Mouse (Mus musculus) G1E (cell line): ENCODE measurements at regions not wholly inside any gene's neighbourhood (a gene's known extent, or its start where the extent isn't known, plus 50 kb on each side); places are given as distances from the start of the nearest gene placed in this dataset.
A peak's percentile ranks its signal among the peaks of the same experiment; 100 is the strongest.

Experiments
- ATAC-seq: 2 replicates; pipeline ENCODE4 v1.8.0; 2016; ENCODE audit warnings: mild to moderate bottlenecking; ENCODE audit not compliant: insufficient number of reproducible peaks, poor library complexity, low FRiP score, severe bottlenecking; ENCODE audit errors: extremely low read depth
- DNase-seq: peaks from one replicate; pipeline ENCODE4 v3.0.0; 2012; ENCODE audit warnings: low spot score
- H3K27me3 ChIP-seq: 2 replicates; pipeline ENCODE4 v1.6.1; 2012; ENCODE audit warnings: mild to moderate bottlenecking, low read length, inconsistent platforms; ENCODE audit not compliant: insufficient read depth
- H3K36me3 ChIP-seq: replicated peaks from 2 replicates; pipeline ENCODE3; 2012; ENCODE audit warnings: mild to moderate bottlenecking, inconsistent platforms
- H3K4me1 ChIP-seq: 2 replicates; pipeline ENCODE4 v1.6.1; 2012; ENCODE audit warnings: low read depth, low read length, inconsistent platforms, mixed read lengths; ENCODE audit not compliant: insufficient read depth
- H3K4me3 ChIP-seq: 2 replicates; pipeline ENCODE4 v1.5.1; 2012; ENCODE audit warnings: low read depth, mild to moderate bottlenecking, inconsistent platforms, low read length, moderate library complexity, mixed read lengths
- H3K9me3 ChIP-seq: replicated peaks from 2 replicates; pipeline ENCODE4 v1.6.1; 2012; ENCODE audit warnings: inconsistent platforms
- CTCF ChIP-seq: IDR thresholded peaks from 2 replicates; pipeline ENCODE4 v1.5.1; 2012; ENCODE audit warnings: low read depth, low read length, inconsistent platforms, mixed read lengths
- GATA1 ChIP-seq: IDR thresholded peaks from 2 replicates; pipeline ENCODE4 v1.6.1; 2012; ENCODE audit warnings: borderline replicate concordance, low read length, inconsistent platforms, mixed read lengths
- GATA2 ChIP-seq: IDR thresholded peaks from 2 replicates; pipeline ENCODE4 v1.6.1; 2012; ENCODE audit warnings: low read depth, low read length, inconsistent platforms, borderline replicate concordance
- POLR2AphosphoS5 ChIP-seq: IDR thresholded peaks from 2 replicates; pipeline ENCODE4 v1.6.1; 2012; ENCODE audit warnings: low read depth, low read length, inconsistent platforms; ENCODE audit not compliant: insufficient replicate concordance
- TAL1 ChIP-seq: conservative IDR thresholded peaks from 2 replicates; pipeline ENCODE4 v1.6.1; 2012; ENCODE audit warnings: low read depth, low read length, inconsistent platforms, mixed read lengths

- no peak for ATAC-seq
- H3K36me3 ChIP-seq: no peaks in the 10 kb centered on the region
- H3K9me3 ChIP-seq: no peaks in the 10 kb centered on the region
- no peaks in the 10 kb centered on the region for H3K27me3 ChIP-seq
- DNase-seq: no peak
- TF ChIP-seq TAL1: no peak
- no peak for TF ChIP-seq GATA2
- TF ChIP-seq POLR2AphosphoS5: no peak
- no peak for TF ChIP-seq GATA1
- no peak for TF ChIP-seq CTCF
- H3K4me3 ChIP-seq: no peak overlapping the region
- H3K4me1 ChIP-seq: no peaks in the 10 kb centered on the region
Observed at GRCm38 (mm10) chr5:15831527-15831926, 103.0 kb upstream of the Cacna2d1 start.

DNA sequence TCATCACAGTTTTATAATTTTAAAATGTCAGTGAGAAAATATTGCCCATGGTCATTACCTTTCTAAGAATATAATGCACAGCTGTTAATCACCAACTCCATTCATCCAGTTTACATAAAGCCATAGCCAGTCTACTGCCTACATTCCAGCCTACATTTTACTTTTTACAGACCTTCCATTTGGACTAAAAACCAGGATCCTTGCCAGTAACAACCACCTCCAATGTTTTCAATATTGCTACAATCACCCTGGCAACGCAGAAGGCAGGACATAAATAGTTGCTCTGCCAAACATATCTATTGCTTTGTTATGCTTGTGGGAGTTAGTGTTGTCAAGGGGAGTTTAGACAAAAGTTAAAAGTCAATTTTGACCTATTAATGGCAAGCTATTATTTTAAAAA lies 102.2 kb upstream of the Cacna2d1 start:
- Histone ChIP-seq H3K9me3 (no peaks in the 10 kb centered on the region), H3K4me1 (no peaks in the 10 kb centered on the region), H3K4me3 (no peak overlapping the region), H3K27me3 (no peaks in the 10 kb centered on the region), H3K36me3 (no peaks in the 10 kb centered on the region)
- ATAC-seq (no peak), DNase-seq (no peak)
- no peak for TF ChIP-seq POLR2AphosphoS5

DNA sequence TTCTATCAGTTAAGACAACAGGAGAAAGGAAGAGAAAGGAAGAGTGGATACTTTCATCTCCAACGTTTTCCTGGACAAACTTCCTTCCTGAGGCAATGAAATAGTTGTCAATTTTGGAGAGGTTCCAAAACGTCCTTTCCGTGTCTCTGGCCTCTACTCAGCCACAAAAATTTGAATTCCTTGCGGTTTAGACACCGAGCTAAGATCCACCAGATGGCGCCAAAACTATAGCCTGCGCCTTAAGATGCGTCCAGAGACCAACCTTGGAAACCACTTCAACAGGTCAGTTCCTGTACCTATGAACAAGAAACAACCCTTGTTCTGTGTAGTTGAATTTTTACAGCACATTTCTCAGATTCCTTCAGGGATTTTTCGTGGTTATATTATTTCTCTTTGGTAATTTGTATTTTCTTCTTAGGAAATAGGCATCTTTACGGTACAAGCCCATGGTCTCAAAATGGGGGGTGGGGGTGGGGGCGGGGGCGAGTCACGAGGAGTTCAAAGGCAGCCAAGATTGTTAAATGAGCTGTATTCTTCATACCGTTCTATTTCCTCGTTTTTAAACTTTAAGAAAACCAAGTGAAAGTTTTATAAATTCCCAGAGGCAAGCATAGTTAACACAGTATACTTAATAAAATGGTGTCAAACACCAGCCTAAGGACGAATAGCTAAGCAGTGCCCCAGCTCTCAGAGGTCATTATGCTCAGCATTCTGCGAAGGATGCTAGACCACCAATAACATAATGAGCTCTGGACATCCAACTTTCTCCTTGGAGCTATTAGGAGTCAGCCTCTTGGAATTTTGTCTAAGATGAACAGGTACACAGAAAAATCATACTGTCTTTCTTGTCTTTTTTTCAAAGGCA lies 96.2 kb upstream of the Cacna2d1 start:
- ATAC-seq: no peak
- H3K4me1 ChIP-seq: no peaks in the 10 kb centered on the region
- TF ChIP-seq GATA1 (no peak), CTCF (peak; percentile 17; the same call in 1 of the 2 replicates)
- no peaks in the 10 kb centered on the region for H3K36me3 ChIP-seq
- no peak for DNase-seq
- no peaks in the 10 kb centered on the region for H3K9me3 ChIP-seq
- H3K4me3 ChIP-seq: no peak overlapping the region
- no peaks in the 10 kb centered on the region for H3K27me3 ChIP-seq

DNA sequence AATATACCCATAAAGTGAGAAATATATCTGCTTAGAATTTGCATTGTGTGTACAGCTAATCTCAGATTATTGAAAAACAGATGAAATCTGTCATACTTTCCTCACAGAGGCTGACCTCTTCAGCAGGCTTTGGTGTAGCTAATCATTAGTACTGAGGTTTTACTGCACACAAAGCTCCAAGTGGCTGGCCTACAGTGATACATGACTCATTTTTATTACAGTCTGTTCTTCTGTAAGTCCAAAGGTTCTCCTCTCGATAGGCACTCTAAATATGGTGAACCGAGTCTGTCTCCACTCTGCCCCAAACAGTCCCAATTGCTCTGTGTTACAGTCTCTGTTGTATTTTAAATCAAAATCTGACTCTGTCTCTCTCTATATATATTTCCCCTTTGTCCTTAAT lies 87.7 kb upstream of the Cacna2d1 start:
- Histone ChIP-seq H3K4me1 (no peaks in the 10 kb centered on the region), H3K27me3 (no peaks in the 10 kb centered on the region), H3K36me3 (no peaks in the 10 kb centered on the region), H3K4me3 (no peak overlapping the region), H3K9me3 (no peaks in the 10 kb centered on the region)
- ATAC-seq: no peak
- no peak for DNase-seq
- TF ChIP-seq GATA1: no peak
- TF ChIP-seq TAL1: no peak
- TF ChIP-seq CTCF: no peak
- TF ChIP-seq GATA2: no peak
- TF ChIP-seq POLR2AphosphoS5: no peak

- Histone ChIP-seq H3K4me1 (no peaks in the 10 kb centered on the region), H3K9me3 (no peaks in the 10 kb centered on the region), H3K4me3 (no peak overlapping the region), H3K36me3 (no peaks in the 10 kb centered on the region), H3K27me3 (no peaks in the 10 kb centered on the region)
- ATAC-seq: no peak
- no peak for DNase-seq
- TF ChIP-seq GATA2: no peak
Observed at GRCm38 (mm10) chr5:15849520-15849919, 85.0 kb upstream of the Cacna2d1 start.

DNA sequence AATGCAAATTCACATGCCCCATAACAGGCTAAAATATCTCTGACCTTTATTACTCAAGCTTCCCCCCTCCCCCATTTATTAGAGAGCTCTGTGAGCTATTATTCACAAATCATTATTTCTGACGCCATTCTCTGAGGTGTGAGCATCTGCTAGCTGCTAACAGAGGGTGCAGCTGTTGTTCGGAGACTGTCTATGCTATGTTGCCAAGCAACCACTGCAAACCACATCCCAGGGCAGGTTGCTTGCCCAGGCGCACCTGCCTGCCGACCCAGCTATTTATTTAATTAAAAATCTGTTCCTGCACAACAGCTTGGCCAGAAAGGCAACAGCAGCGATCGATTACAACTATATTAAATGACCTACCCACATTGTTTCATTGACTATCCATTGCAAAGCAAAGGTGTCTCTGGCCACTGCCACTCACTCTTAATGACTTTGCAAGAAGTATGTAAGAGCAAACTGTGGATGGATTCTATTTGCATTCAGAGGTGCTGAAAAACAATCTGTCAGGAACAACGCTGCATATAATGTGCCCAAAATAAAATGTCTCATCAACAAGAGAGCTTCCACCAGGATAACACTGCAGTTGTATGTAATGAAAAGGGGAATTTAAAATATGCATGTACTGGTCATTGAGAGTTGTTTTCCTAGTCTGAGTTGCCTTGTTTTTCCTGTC lies 84.2 kb upstream of the Cacna2d1 start:
- Histone ChIP-seq H3K27me3 (no peaks in the 10 kb centered on the region), H3K9me3 (no peaks in the 10 kb centered on the region), H3K36me3 (no peaks in the 10 kb centered on the region), H3K4me3 (no peak overlapping the region), H3K4me1 (no peaks in the 10 kb centered on the region)
- no peak for TF ChIP-seq GATA1
- TF ChIP-seq CTCF: no peak
- no peak for TF ChIP-seq POLR2AphosphoS5
- no peak for TF ChIP-seq GATA2
- TF ChIP-seq TAL1: no peak
- DNase-seq (no peak), ATAC-seq (no peak)
